Mouse (Mus musculus) myocyte (in vitro differentiated cells): ENCODE measurements around the gene Olfr827.

Experiments used
- CEBPB ChIP-seq: IDR thresholded peaks from 2 replicates; pipeline ENCODE4 v1.6.1; 2011; ENCODE audit warnings: mild to moderate bottlenecking, moderate library complexity; ENCODE audit not compliant: poor library complexity, insufficient read depth, severe bottlenecking
- E2F4 ChIP-seq: IDR thresholded peaks from one replicate; pipeline ENCODE4 v1.6.1; 2011; ENCODE audit warnings: mild to moderate bottlenecking, control low read depth, moderate library complexity; ENCODE audit not compliant: insufficient read depth
- MAX ChIP-seq: IDR thresholded peaks from one replicate; pipeline ENCODE4 v1.6.1; 2011; ENCODE audit warnings: low read depth, mild to moderate bottlenecking, control low read depth
- MYOD1 ChIP-seq, 3 experiments: IDR thresholded peaks; one replicate each; pipeline ENCODE4 v1.6.1; 2011; ENCODE audit warnings: control low read depth in 2 of 3, low read depth in 2 of 3, mild to moderate bottlenecking in 2 of 3, moderate library complexity in 1 of 3; ENCODE audit not compliant: insufficient read length in 2 of 3, control insufficient read depth in 1 of 3
- MYOG ChIP-seq, 3 experiments: IDR thresholded peaks; one replicate each; pipeline ENCODE4 v1.6.1; 2011; ENCODE audit warnings: control low read depth in 2 of 3, low read depth in 2 of 3, mild to moderate bottlenecking in 2 of 3; ENCODE audit not compliant: insufficient read length in 2 of 3, control insufficient read depth in 1 of 3, insufficient read depth in 1 of 3
- POLR2A ChIP-seq: IDR thresholded peaks from one replicate; pipeline ENCODE4 v1.6.1; 2011; ENCODE audit warnings: low read depth, mild to moderate bottlenecking, control low read depth, moderate library complexity; ENCODE audit not compliant: insufficient read length
- POLR2AphosphoS2 ChIP-seq: IDR thresholded peaks from one replicate; pipeline ENCODE4 v1.6.1; 2011; ENCODE audit warnings: low read depth, control low read depth; ENCODE audit not compliant: insufficient read length
- REST ChIP-seq: IDR thresholded peaks from one replicate; pipeline ENCODE4 v1.6.1; 2011; ENCODE audit warnings: mild to moderate bottlenecking, control low read depth, moderate library complexity; ENCODE audit not compliant: insufficient read depth, insufficient read length
- SRF ChIP-seq: IDR thresholded peaks from one replicate; pipeline ENCODE4 v1.6.1; 2011; ENCODE audit warnings: low read depth; ENCODE audit not compliant: control insufficient read depth, insufficient read length
- TCF12 ChIP-seq: IDR thresholded peaks from one replicate; pipeline ENCODE4 v1.6.1; 2011; ENCODE audit warnings: mild to moderate bottlenecking, control low read depth; ENCODE audit not compliant: poor library complexity, insufficient read depth, severe bottlenecking
- USF1 ChIP-seq: IDR thresholded peaks from one replicate; pipeline ENCODE4 v1.6.1; 2011; ENCODE audit warnings: low read depth, mild to moderate bottlenecking, control low read depth, moderate library complexity

DNA sequence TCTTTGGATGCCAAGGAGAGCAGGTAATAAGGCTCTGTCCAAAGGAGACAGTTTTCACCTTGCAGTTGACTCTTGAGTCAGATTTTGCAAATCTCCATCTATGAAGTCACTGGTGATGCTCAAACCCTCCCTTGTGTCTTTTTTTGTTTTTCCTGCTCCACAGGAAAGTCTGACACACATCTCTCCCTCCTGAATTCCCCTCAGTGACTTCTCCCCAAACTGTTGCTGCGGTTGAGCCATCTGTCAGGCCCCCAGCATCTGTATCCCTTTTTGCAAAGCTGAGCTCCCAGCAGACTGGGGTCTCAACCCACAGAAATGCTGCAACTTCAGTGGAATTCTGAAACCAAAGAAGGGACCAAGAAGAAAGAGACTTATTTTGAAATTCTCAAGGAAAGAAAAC lies 17.9 kb upstream of the Olfr827 start:
- no peak for TF ChIP-seq E2F4
- TF ChIP-seq USF1, result no peak
- no peak for TF ChIP-seq POLR2AphosphoS2
- no peak for TF ChIP-seq POLR2A
- no peak for TF ChIP-seq TCF12
- no peak for TF ChIP-seq MAX
- TF ChIP-seq SRF, result no peak
- TF ChIP-seq CEBPB, result no peak
- no peak for TF ChIP-seq MYOD1 (IDR thresholded peaks at IDR 0.05; ENCODE audit: control insufficient read depth in 1 of 3, insufficient read length in 2 of 3, low read depth in 2 of 3)
- TF ChIP-seq MYOG (IDR thresholded peaks at IDR 0.05; ENCODE audit: control insufficient read depth in 1 of 3, insufficient read depth in 1 of 3, insufficient read length in 2 of 3, low read depth in 2 of 3), result no peak
- TF ChIP-seq REST, result no peak
